Mouse (Mus musculus) thymus, postnatal 10 days (tissue): ENCODE results near the gene Prkar1a.

ENCODE experiments used
- DNase-seq, 2 experiments: peaks; one replicate each; pipeline ENCODE4 v3.0.0; 2021; ENCODE audit warnings: low spot score in 2 of 2

The Prkar1a gene

GRCm38 (mm10) chr11:109672881-109673739 is 23.9 kb downstream of the Prkar1a start:
- no peak for DNase-seq

GRCm38 (mm10) chr11:109673741-109674140 is 24.5 kb downstream of the Prkar1a start:
- DNase-seq: no peak

GRCm38 (mm10) chr11:109674542-109674941 is 25.3 kb downstream of the Prkar1a start:
- DNase-seq: no peak

- DNase-seq: no peak
Measured at GRCm38 (mm10) chr11:109675208-109675607, 26.0 kb downstream of the Prkar1a start.

DNA sequence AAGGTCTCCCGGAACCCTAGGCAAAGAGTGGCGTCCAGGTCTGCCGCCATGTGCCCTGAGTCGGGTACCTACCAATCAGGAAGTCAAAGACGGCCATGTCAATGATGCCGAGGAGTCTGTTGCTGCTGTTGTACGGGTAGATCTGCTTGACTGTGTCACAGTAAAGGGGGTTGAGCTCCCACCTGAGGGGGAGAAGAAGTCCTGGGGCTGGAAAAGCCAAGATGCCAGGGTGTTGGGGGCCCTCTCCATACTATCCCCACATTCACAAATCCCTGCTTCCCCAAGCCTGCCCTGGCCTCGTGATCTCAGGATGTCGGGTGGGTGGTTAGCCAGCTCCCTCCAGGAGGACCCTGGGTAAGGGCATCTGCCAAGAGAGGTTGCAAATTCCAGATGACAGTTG is 26.6 kb downstream of the Prkar1a start:
- no peak for DNase-seq

DNA sequence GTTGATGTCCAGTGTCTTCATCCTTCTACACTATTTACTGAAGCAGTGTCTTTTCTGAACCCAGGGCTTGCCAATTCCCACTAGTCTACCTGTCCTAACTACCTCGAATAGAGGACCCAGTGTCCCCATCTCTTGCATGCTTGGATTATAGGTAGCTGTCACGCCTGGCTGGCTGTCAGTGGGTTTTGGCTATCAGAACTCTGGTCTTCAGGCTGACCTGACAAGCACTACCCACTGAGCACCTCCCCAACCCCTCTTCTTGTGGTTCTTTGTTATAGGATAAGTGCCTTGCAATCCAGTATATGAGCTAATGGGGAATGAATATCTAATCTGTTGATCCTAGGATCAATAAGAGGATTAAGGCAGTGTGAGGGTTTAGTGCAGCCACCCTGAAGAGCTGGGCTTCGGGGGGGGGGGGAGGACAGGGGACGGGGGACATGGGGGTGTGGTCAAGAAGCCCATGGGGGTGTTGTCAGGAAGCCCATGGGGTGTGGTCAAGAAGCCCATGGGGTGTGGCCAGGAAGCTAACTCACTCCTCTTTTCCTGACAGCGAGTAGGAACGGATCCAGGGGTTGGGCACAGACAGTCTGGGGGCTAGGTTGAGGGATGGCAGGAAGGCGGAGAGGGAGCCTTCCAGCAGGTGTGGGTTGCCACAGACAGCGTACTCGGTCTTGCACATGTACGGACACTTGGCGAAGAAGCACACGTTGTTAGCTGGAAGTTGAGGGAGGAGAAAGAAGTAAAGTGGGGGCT is 27.6 kb downstream of the Prkar1a start:
- no peak for DNase-seq

- no peak for DNase-seq
Measured at GRCm38 (mm10) chr11:109678291-109678690, 29.1 kb downstream of the Prkar1a start.

- no peak for DNase-seq
Measured at GRCm38 (mm10) chr11:109680934-109681333, 31.7 kb downstream of the Prkar1a start.

DNA sequence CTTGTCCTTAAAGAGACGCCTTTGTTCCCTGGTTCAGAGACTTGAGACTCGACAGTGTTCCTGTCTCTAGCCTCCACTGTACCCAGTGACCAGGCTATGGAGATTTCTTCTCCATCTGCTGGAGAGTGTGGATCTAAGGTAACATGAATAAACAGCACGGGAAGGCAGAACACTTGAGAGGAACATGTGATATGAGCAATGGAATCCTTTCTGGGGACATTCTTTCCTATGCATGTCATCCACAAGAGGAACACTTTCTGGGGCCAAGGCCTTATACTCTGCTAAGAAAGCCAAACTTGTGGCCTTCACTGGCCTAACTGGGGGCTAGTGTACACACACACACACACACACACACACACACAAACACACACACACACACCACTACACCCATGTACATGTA is 32.4 kb downstream of the Prkar1a start:
- DNase-seq: no peak

DNA sequence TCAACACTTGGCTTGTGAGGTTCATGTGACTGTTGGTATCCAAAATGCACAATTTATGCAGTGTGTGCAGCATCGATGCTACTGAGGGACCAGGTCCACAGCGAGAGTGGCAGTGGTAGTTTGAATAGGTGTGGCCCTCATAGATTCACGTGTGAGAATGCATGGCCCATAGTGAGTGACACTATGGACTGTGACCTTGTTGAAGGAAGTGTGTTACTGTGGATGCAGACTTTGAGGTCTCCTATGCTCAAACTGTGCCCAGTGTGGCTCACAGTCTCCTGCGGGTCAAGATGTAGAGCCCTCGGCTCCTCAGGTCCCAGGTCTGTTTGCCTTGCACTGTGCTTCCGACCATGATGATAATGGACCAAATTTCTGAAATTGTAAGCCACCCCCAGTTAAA is 33.0 kb downstream of the Prkar1a start:
- DNase-seq: no peak

- DNase-seq: no peak
Measured at GRCm38 (mm10) chr11:109689539-109689938, 40.3 kb downstream of the Prkar1a start.

GRCm38 (mm10) chr11:109692737-109693136 is 43.5 kb downstream of the Prkar1a start:
- DNase-seq: no peak

DNA sequence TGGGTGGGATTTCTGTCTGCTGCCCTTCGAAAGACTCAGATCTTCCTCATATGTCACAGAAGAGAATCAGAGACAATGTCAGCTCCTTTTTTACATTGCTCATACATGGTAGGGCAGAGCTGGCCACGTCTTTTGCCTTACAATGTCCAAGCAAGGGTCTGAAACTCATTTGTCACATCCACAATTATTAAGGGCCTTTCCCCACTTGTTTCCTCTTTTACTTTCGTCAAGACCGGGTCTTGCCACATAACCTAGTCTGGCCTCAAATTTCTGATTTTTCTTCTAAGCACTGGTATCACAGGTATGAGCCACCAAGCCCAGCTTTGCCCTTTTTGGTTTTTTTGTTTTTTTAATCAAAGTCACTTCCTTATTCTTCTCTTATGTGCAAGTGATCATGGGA is 47.3 kb downstream of the Prkar1a start:
- DNase-seq: no peak

- DNase-seq: no peak
Measured at GRCm38 (mm10) chr11:109697089-109697643, 48.0 kb downstream of the Prkar1a start.

- no peak for DNase-seq
Measured at GRCm38 (mm10) chr11:109698740-109699139, 49.5 kb downstream of the Prkar1a start.

DNA sequence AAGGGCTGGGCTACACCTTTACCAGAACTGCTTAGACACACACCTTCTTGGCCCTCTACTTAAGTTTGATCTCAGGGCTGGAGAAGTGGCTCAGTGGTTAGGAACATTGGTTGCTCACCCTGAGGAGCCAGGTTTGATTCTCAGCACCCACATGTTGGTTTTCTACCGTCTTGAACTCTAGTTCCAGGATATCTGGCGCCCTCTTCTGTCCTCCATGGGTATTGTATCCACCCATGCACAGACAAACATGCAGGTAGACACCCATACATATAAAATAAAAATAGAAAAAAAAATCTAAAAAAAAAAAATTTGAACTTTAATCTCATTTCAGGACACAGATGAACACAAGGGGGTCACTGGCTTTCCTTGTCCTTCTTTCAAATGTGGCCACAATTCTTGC is 50.6 kb downstream of the Prkar1a start:
- DNase-seq: no peak

DNA sequence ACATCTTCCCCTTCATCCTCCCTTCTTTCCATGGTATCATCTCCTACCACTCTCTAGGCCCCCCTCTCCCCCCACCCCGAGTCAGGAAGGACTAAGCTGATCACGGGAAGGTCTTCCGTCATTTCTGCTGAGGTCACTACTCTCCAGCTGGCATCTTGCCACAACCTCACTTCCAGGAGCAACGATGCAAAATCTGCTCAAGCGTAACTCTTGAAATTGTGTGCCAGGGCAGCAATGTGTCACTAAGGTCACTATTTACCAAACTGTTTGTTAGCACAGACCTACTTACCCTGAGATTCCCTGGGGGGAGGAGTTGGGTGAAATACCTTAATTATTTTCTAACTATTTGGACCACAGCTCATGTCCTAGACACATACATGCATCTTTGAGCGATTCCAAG is 51.6 kb downstream of the Prkar1a start:
- no peak for DNase-seq

DNA sequence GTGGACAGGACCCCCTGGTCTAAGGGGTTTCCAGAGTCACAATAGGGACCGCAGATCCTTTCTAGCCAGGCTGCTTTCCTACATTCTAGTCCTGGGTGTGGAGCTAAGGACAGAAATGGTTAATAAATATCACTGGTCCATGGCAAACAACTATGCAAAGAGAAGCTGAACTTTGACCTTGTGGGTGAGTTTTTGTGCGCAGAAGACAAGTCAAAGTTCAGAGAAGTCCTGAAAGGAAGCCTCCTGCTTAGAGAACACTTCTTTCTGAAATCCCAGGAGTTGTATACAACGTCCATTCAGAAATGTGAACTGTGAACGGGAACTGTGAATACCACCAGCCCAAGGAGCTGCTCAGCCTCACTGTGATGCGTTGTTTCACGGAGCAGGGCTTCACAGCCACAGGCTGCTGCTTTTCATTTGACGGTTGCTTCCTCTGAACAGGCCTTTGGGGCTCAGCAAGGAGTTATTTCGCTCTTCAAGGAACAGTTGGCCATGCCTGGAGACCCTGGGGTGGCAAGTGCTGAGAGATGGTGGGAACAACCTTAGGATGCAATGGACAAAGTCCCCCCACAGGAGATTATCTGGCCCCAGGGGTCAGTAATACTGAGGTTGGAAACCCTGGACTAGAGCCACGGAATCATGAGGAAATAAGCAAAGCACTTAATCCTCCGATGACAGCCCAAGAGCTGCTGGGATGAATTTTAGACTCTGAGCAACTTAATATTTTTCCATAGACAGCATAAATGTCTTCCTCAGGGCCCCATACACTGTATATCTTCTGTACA is 53.0 kb downstream of the Prkar1a start:
- no peak for DNase-seq

DNA sequence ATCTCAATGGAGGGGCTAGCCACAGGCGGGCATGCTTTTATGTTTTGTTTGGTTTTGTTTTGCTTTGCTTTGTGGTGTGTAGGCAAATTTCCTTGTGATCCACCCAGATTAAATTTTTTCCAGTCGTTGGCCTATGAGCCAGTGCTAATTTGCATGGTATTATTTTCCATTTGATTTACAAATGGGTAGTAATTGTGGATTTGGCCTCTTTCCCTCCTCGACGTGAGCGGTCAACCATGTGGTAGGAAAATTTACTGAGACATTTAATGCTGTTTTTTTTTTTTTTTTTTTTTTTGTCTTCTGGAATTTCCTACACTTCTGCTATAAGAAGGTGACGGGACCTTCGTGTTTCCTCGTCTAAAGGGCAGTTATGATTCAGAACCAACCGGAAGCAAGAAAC is 54.6 kb downstream of the Prkar1a start:
- no peak for DNase-seq

DNA sequence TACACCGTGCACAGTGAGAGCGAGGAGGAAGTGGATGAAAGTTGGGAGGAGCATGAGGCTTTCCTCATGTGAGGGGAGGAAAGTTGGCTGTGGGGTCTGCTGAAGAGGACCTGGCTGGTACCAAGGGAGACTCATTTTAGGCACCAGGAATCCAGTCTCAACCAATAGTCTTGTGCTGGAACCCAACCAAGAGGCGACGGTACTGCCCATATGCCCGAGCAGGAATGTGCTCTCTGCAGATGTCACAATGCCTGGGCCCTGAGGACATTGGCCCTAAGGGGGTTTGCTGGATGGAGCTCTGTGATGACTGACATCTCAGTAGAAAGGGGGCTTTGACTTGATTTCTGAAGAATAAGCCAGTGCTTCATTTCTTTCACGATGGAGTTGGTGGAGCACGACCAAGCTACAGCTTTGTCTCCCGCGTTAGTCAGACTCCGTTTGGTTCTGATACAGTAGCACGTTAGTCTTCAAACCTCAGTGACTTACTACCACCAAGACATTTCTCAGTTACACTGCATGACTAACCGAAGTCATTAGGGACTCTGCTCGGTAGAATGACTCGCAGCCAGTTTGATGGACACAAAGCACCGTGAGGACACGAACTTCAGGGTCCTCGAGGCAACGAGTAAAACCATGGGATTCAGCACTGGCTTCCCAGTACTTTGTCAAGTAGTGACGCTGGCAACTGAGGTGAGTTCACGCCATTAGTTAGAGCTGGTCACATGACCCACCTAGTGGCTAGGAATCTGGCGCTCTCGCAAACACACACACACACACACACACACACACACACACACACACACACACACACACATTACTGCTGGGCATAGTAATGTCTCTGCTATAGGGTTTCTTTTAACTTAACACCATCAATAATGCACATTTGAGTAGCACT is 55.4 kb downstream of the Prkar1a start:
- no peak for DNase-seq
